Mouse (Mus musculus) cortical plate, adult 2 months (tissue): ENCODE results near the gene Ldhal6b.

Source experiments
- CTCF ChIP-seq: fragments of 200-500 bp; IDR thresholded peaks from 2 replicates; pipeline ENCODE4 v1.5.1; 2011; ENCODE audit warnings: mild to moderate bottlenecking, control low read depth, low read length; ENCODE audit not compliant: insufficient read depth; ENCODE audit errors: extremely low read depth
- POLR2A ChIP-seq: fragments of 200-500 bp; IDR thresholded peaks from 2 replicates; pipeline ENCODE4 v1.6.1; 2011; ENCODE audit warnings: mild to moderate bottlenecking, low read length, control low read depth; ENCODE audit not compliant: insufficient read depth; ENCODE audit errors: extremely low read depth

- TF ChIP-seq POLR2A, result no peak
- no peak for TF ChIP-seq CTCF
Observed at GRCm38 (mm10) chr17:5418545-5418944, at the start of gene Ldhal6b.
